Mouse (Mus musculus) heart, embryonic 14.5 days (tissue): Measurements from ENCODE around the gene Dnajb1. TPM values are rescaled to one million over a fixed set of nuclear protein-coding genes. Genes with fewer than 3 reads are reported as not detected.
A peak's percentile ranks its signal among the peaks of the same experiment; 100 is the strongest.
"Not testable (repeated sequence)": the region's sequence is repeated elsewhere in the genome, so short reads cannot be mapped to it uniquely, and the experiment has no call there.

Experiments used
- ATAC-seq: fragments of 200-750 bp; cut with Nextera tagmentation; 2 replicates; pipeline ENCODE4 v1.8.0; 2017; ENCODE audit warnings: low read depth, moderate TSS enrichment; ENCODE audit not compliant: insufficient number of reproducible peaks, insufficient read depth, low FRiP score
- H3K27ac ChIP-seq, 2 experiments: fragments of 200-500 bp in 1 of 2; fragments of 300-500 bp in 1 of 2; sonication (generic) in 1 of 2; replicated peaks in 1 of 2; 2 replicates each; pipeline ENCODE4 v1.5.1; 2012 to 2014; ENCODE audit warnings: low read depth in 2 of 2, low read length in 2 of 2, control low read depth in 1 of 2, mild to moderate bottlenecking in 1 of 2, mixed read lengths in 1 of 2; ENCODE audit not compliant: control insufficient read depth in 1 of 2, insufficient read depth in 1 of 2
- H3K27me3 ChIP-seq: fragments of 300-500 bp; sonication (generic); 2 replicates; pipeline ENCODE4 v1.6.1; 2014; ENCODE audit warnings: mild to moderate bottlenecking, low read length, control low read depth; ENCODE audit not compliant: control insufficient read depth, insufficient read depth
- H3K36me3 ChIP-seq: fragments of 300-500 bp; sonication (generic); 2 replicates; pipeline ENCODE4 v1.6.1; 2014; ENCODE audit warnings: mild to moderate bottlenecking, control low read depth, low read length, mixed read lengths; ENCODE audit not compliant: control insufficient read depth, insufficient read depth
- H3K4me1 ChIP-seq, 2 experiments: fragments of 200-500 bp in 1 of 2; fragments of 300-500 bp in 1 of 2; sonication (generic) in 1 of 2; 2 replicates each; pipeline ENCODE4 v1.6.1; 2012 to 2014; ENCODE audit warnings: low read length in 2 of 2, control low read depth in 1 of 2, mixed read lengths in 1 of 2; ENCODE audit not compliant: control insufficient read depth in 2 of 2, insufficient read depth in 2 of 2
- H3K4me2 ChIP-seq: fragments of 300-500 bp; sonication (generic); 2 replicates; pipeline ENCODE4 v1.6.1; 2014; ENCODE audit warnings: mild to moderate bottlenecking, low read length
- H3K4me3 ChIP-seq, 2 experiments: fragments of 200-500 bp in 1 of 2; fragments of 300-500 bp in 1 of 2; sonication (generic) in 1 of 2; 2 replicates each; pipeline ENCODE4 v1.5.1; 2012 to 2014; ENCODE audit warnings: low read length in 2 of 2, mild to moderate bottlenecking in 2 of 2, control low read depth in 1 of 2, low read depth in 1 of 2, moderate library complexity in 1 of 2; ENCODE audit not compliant: control insufficient read depth in 1 of 2, insufficient read depth in 1 of 2
- H3K9ac ChIP-seq: fragments of 300-500 bp; sonication (generic); 2 replicates; pipeline ENCODE4 v1.6.1; 2014; ENCODE audit warnings: mild to moderate bottlenecking, low read length
- H3K9me3 ChIP-seq: fragments of 300-500 bp; sonication (generic); 2 replicates; pipeline ENCODE4 v1.6.1; 2016; ENCODE audit warnings: low read length, control low read depth; ENCODE audit not compliant: control insufficient read depth
- WGBS: fragments of 180-500 bp; shearing (Covaris S2); extraction: QIAGEN DNeasy Blood & Tissue Kit; methylation state at CpG from one replicate; pipeline ENCODE4 v1.1.7; 2014; 5-methylcytosine and 5-hydroxymethylcytosine counted together
- polyA plus RNA-seq: library from polyadenylated mRNA; unstranded; fragments of >200 nt; fragmentation: Nextera tagmentation; extraction: Ambion mirVana; gene quantifications from 2 replicates; pipeline ENCODE4 v1.2.1, GENCODE M21; 2014

The Dnajb1 gene
- polyA plus RNA-seq, 1 experiment from 2014 or later = 38.2 TPM

DNA sequence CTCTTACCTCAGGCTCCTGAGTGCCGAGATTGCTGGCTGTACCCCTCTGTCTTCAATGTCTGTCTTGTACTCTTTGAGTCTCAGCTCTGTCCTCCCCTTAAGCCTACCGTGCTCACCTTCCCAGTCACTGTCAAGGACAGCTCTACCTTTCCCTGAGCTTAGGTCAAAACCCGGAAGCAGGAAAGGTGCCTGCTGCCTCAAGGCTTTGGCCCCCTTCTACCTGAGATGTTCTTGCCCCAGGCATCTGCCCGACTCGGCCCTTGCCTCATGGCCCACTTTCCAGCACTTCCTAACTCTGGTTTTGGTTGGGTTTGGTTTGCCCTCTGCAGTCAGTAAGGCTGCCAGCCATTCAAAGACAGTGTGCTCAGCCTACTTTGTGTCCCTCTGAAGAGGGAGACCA lies 39.2 kb upstream of the Dnajb1 start:
- no peak for ATAC-seq
- peaks cover 49% of the 10 kb centered on the region for H3K36me3 ChIP-seq
- H3K4me3 ChIP-seq = no peak overlapping the region
- H3K9me3 ChIP-seq = no peaks in the 10 kb centered on the region
- WGBS = 76% methylated on average over 5 of the region's 5 CpGs
- no peaks in the 10 kb centered on the region for H3K27me3 ChIP-seq
- peaks cover 3 to 18% of the 10 kb centered on the region in 2 experiments for H3K4me1 ChIP-seq
- no peak overlapping the region for H3K27ac ChIP-seq
- no peak overlapping the region for H3K4me2 ChIP-seq
- H3K9ac ChIP-seq = no peak overlapping the region

GRCm38 (mm10) chr8:83569165-83569564 lies 38.8 kb upstream of the Dnajb1 start:
- 74% methylated on average over 4 of the region's 4 CpGs for WGBS
- H3K4me2 ChIP-seq = no peak overlapping the region
- ATAC-seq = no peak

DNA sequence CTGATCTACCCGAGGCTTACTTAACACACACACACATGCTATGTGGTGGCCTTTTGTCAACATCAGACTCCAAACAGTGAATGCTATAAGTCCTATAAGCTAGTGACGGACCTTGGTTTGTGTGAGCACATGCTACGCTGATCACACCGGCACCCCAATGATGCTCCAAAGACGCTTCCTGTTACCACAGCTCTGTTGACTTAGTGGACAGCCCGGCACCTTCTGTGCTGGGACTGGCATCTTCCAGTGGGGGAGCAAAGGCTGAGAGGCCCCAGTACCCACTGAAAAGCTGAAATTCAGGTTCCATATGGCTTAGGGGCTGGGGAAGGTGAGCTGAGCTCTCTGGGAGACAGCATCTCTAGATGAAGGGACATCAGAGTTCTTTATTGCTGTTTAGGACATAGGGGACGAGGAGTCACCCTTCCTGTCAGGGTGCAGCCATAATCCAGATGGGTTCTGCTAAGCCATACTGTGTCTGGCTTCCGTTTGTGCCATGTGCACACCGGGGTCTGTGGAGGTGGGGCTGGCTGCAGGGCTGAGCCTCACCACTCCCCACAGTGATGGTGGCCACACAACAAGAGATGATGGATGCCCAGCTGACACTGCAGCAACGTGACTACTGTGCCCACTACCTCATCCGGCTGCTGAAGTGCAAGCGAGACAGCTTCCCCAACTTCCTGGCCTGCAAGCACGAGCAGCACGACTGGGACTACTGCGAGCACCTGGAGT lies 37.6 kb upstream of the Dnajb1 start:
- peaks cover 18 to 34% of the 10 kb centered on the region in 2 experiments for H3K4me1 ChIP-seq
- WGBS = 88% methylated on average over 15 of the region's 15 CpGs
- H3K9ac ChIP-seq = no peak overlapping the region
- no peak overlapping the region for H3K4me3 ChIP-seq
- H3K9me3 ChIP-seq = no peaks in the 10 kb centered on the region
- no peaks in the 10 kb centered on the region for H3K27me3 ChIP-seq
- H3K4me2 ChIP-seq = no peak overlapping the region
- H3K27ac ChIP-seq = no peak overlapping the region
- no peak for ATAC-seq
- H3K36me3 ChIP-seq = peaks cover 52% of the 10 kb centered on the region

More at GRCm38 (mm10) chr8:83569165-83569564, 38.8 kb upstream of the Dnajb1 start:
- Histone ChIP-seq H3K4me3 (no peak overlapping the region), H3K9ac (no peak overlapping the region), H3K27me3 (no peaks in the 10 kb centered on the region), H3K9me3 (no peaks in the 10 kb centered on the region), H3K4me1 (peaks cover 6 to 22% of the 10 kb centered on the region in 2 experiments), H3K36me3 (peaks cover 52% of the 10 kb centered on the region), H3K27ac (no peak overlapping the region)

GRCm38 (mm10) chr8:83571001-83571340 lies 37.0 kb upstream of the Dnajb1 start:
- H3K27ac ChIP-seq, H3K9ac ChIP-seq, H3K4me2 ChIP-seq, ATAC-seq, H3K4me3 ChIP-seq, H3K9me3 ChIP-seq, H3K27me3 ChIP-seq: not testable (repeated sequence)
- Histone ChIP-seq H3K4me1 (peaks cover 24 to 40% of the 10 kb centered on the region in 2 experiments), H3K36me3 (peaks cover 52% of the 10 kb centered on the region)
- WGBS = 97% methylated on average over 7 of the region's 7 CpGs

DNA sequence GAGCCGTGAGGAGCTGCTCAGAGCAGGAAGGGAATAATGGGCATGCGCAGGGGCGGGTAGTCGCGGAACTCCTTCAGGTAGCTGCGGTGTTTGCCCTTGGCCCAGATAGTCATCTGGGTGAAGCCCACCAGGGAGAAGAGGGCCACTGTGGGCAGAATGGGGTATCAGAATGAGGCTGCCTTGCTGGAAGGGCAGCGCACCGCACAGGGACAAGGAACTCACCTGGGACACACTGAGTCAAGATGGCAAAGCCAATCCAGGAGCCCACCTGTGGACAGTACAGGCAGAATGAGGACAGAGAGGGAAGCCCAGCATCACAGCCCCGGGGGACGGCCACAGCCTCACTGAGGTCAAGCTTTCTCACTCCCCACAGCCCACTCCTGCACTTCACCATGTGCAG lies 36.2 kb upstream of the Dnajb1 start:
- no peak overlapping the region for H3K4me3 ChIP-seq
- peaks cover 52% of the 10 kb centered on the region for H3K36me3 ChIP-seq
- H3K9me3 ChIP-seq = no peaks in the 10 kb centered on the region
- H3K27me3 ChIP-seq = no peaks in the 10 kb centered on the region
- no peak overlapping the region for H3K9ac ChIP-seq
- H3K4me1 ChIP-seq = peaks cover 28 to 47% of the 10 kb centered on the region in 2 experiments
- H3K27ac ChIP-seq = no peak overlapping the region
- no peak overlapping the region for H3K4me2 ChIP-seq
- no peak for ATAC-seq
- 92% methylated on average over 10 of the region's 10 CpGs for WGBS

GRCm38 (mm10) chr8:83572246-83572812 lies 35.7 kb upstream of the Dnajb1 start:
- Histone ChIP-seq H3K4me3 (no peak overlapping the region), H3K4me2 (no peak overlapping the region), H3K4me1 (peaks cover 33 to 52% of the 10 kb centered on the region in 2 experiments), H3K9me3 (no peaks in the 10 kb centered on the region), H3K27me3 (no peaks in the 10 kb centered on the region), H3K27ac (no peak overlapping the region), H3K36me3 (peaks cover 52% of the 10 kb centered on the region), H3K9ac (no peak overlapping the region)
- 93% methylated on average over 5 of the region's 5 CpGs for WGBS
- ATAC-seq = no peak

- Histone ChIP-seq H3K4me1 (peaks cover 38 to 50% of the 10 kb centered on the region in 2 experiments), H3K4me3 (no peak overlapping the region), H3K27me3 (no peaks in the 10 kb centered on the region), H3K36me3 (peaks cover 52% of the 10 kb centered on the region), H3K9ac (peak overlapping the region; percentile 5), H3K27ac (peak overlapping the region in 1 of 2 experiments; percentile 98; a peak in 2 of 4 replicates), H3K9me3 (no peaks in the 10 kb centered on the region), H3K4me2 (no peak overlapping the region)
- peak; percentile 31 for ATAC-seq
- WGBS = 62% methylated on average over 18 of the region's 18 CpGs
These were observed 34.7 kb upstream of the Dnajb1 start for GRCm38 (mm10) chr8:83573140-83573875.
